Mouse (Mus musculus): Measurements from ENCODE around the gene Lipe.
"Not testable (repeated sequence)": the region's sequence is repeated elsewhere in the genome, so short reads cannot be mapped to it uniquely, and the experiment has no call there.

The Lipe gene

GRCm38 (mm10) chr7:25411861-25412260 is 13.4 kb upstream of the Lipe start:
- no peak for DNase-seq

DNA sequence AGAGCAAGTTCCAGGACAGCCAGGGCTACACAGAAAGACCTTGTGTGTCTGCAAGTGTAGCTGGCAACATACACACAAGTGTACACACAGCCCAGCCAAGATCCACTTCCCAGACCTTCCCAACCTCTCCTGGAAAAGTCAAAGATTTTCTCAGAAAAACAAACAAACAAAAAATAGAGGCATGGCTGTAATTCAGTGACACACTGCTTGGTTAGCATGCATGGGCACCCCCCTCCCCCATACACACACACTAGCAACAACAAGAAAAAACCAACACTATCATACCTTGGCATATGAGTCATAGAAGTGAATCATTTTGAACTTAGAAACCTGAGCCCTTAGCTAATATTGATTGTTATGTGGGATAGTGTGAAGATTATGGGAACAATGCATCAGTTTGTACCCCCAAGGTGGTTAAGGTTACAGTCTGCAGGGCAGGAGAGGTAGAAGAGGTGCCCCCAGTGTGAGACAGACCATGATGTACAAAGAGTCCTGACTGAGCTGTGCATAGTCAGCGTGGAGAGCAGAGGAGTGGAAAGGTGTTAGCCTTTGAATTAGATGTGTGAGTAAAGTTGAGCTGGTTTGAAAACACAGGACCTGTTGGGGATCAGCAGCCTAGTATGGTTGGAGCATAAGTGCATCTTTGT is 12.6 kb upstream of the Lipe start:
- no peak for DNase-seq

DNA sequence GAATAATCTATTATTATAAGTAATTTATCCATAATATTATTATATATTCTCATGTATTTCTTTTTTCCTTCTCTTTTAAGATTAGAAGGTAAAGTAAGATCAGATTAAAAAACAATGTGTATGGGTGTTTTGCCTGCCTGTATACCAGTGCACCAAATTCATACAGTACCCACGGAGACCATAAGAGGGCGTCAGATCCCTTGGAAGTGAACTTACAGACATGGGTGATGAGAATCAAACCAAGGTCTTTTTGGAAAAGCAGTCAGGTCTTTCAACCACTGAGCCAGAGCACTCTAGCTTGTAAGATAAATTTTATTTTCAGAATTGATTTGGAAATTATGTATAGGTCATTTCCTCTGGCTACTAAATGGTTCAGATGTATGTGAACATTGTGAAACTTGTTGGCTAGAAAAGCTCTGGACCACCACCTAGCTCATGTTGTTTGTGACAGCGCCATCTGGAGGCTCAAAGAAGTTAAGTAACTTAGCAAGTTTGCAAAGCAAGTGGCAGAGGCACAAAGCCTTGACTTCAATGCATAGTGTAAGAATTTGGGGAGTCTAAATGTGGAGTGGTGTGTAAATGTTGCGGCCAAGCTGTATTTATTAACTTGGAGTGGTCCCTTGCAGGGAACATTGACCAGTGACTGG is 10.7 kb upstream of the Lipe start:
- peak; percentile 23 for DNase-seq

GRCm38 (mm10) chr7:25406468-25406867 is 8.0 kb upstream of the Lipe start:
- DNase-seq = no peak

GRCm38 (mm10) chr7:25402671-25403101 is 4.2 kb upstream of the Lipe start:
- DNase-seq = peak; percentile 66

DNA sequence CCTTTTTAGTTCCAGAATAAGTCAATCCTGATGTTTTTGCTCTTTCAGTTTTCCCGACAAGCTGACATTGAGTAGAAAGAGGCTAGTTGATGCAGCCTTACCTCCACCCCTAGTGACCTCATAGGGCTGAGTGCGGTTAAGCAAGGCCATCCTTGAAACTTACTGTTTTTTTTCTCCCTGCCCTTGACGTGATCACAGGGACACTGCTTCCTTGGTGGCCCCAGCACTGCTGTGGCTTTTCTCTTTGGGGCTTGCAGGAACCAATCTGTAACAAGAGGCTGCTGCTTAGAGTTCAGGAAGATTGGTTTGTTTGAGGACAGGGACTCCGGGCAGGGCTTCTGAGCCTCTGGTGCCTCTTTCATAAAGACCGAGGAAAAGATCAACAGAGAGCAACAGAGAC is 3.5 kb upstream of the Lipe start:
- no peak for DNase-seq

- DNase-seq = no peak
Measured at GRCm38 (mm10) chr7:25401551-25401950, 3.0 kb upstream of the Lipe start.

DNA sequence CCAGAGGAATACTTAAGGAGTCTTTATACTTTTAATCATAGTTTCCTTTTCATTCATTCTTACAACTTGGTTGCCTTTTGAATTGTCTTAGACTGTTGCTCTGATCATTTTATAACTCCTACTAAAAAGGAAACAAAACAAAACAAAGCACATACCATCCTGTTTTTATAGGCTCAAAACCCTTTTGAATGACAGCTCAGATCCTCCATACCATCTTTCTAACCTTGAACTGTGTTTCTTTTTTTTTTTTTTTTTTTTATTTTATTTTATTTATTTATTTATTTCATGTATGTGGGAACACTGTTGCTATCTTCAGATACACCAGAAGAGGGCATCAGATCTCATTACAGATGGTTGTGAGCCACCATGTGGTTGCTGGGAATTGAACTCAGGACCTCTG is 518 bp upstream of the Lipe start:
- not testable (repeated sequence) for DNase-seq

GRCm38 (mm10) chr7:25396621-25397020 is 1.9 kb downstream of the Lipe start:
- no peak for DNase-seq

DNA sequence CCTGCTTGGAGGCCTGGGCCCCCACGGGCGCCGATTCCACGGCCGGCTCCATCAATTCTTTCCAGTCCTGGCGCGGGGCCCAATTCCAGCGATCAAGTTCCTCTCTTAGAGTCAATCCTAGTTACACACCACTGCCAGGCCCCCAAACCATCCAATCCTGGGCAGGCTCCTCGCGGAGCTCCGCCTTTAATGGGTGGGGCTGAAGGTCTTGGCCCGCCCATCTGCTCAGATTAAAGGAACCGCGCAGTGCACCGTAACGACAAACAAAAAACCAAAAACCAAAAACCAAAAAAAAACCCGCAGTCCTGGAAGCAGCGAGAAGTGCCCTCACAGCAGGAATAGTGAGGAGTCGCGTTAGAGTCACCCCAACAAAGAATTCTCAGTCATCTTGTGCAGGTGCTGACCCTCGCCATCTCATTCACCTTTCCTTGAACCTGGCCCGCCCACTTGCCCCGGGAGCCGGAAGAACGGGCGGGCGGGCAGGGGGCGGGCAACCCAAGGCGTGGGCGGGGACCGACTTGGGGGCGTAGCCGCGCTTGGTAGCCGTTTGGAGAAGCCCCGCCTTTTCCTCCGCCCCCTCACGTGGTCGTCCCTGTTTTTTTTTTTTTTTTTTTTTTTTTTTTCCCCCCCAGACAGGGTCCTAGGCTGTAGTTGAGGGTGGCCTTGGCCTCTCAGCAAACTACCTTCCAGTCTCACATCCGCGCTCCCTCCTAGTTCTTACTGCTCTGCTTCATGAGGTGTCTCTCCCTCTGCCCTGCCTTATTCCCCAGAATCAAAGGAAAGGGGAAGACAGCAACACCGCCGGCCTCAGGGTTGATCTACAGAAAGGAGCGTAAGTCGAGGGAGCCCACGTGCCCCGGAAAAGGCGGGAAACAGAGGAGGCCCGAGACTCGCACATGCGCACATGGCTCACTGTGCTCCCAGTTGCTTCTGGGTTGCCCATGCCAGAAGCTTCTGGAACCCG is 2.7 kb downstream of the Lipe start:
- DNase-seq = peak; percentile 93

- DNase-seq = peak; percentile 17
Measured at GRCm38 (mm10) chr7:25395186-25395557, 3.3 kb downstream of the Lipe start.

DNA sequence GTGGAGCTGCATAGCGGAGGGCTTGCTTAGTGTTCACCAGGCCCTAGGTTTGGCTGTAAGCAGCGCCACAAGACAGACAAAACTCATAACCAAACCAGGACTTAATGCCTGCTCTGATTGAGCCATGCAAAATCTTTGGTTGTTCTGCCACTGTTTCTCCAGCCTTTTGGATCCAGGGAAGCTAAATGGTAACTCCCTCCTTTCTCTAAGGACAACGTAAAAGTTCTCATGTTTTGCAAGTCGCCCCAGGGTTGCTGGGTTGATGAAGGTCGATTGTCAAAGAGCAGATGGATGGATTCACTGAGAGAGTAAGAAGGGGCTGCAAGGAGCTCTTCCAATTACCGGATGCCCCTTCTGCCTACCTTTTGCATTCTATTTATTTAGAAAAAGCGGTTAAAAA is 3.8 kb downstream of the Lipe start:
- no peak for DNase-seq

DNA sequence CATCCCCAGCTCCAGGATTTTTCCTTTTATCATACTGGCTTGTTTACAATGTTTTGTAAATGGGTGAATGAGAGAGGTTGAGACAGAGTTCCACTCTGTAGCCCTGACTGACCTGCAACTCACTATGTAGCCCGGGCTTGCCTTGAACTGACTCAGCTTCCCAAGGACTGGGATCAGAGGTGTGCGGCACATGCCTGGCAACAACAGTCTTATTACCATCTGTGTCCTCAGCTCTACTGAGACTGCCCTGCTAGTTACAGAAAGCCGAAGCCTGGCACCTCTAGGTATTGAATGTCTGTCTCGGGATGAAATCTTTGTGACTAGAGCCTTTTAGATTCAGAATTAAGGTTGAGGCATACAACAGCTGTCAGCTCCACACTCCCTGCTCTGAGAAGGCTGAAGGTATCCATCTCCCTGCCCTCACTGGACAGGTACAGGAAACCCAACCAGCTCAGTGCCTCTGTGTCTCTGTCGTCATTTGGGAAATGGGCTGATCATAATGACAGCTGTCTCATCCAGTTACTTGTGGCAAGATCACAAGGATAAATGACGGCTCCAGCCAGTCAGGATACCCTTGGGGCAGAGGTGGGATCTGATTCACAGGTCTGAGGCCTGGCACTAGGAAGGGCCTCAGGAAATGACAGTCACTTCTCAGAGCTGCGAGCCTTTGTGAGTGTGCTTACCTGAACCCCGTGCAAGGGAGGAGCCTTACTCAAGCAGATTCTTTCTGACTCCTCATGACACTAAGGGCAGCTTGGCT is 4.9 kb downstream of the Lipe start:
- no peak for DNase-seq

- no peak for DNase-seq
Measured at GRCm38 (mm10) chr7:25392851-25393250, 5.7 kb downstream of the Lipe start.

GRCm38 (mm10) chr7:25391856-25392453 is 6.6 kb downstream of the Lipe start:
- no peak for DNase-seq

- DNase-seq = no peak
Measured at GRCm38 (mm10) chr7:25390986-25391385, 7.5 kb downstream of the Lipe start.

DNA sequence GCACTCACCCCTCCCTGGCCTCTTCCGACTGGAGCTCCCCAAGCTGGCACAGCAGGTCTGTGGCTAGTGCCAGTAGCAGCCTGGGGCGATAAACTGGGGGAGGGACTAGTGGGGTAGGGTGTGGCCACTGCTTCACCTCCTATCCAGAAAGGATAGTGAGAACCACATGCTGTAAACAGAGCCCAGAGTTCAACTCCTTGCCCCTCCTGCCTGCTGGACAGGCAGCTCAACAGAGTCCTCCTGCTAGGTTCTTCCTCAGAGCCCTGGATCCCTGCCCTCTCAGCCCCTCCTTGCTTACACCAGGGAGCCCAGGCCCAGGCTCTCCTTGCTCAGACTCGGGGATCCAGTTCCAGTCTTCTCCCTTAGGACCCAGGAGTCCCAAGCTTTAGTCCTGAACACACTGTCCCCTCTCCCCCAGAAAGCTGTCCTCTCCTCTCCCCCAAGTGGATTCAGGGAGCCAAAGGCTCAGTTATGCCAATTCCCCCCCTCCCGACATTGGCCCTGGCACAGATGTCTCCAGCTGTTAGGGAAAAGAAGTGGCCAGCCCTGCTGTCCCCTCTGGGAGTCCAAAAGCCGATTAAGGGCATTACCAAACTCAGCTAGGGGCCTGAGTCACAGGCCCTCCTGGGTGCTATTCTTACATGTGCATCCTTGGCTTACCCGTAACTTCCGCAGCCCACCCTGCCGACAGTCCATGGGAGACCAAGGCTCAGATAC is 8.3 kb downstream of the Lipe start:
- DNase-seq = peak; percentile 84

- DNase-seq = no peak
Measured at GRCm38 (mm10) chr7:25388916-25389315, 9.6 kb downstream of the Lipe start.

GRCm38 (mm10) chr7:25387811-25388440 is 10.6 kb downstream of the Lipe start:
- no peak for DNase-seq

GRCm38 (mm10) chr7:25385850-25386555 is 12.5 kb downstream of the Lipe start:
- DNase-seq = peak; percentile 64

DNA sequence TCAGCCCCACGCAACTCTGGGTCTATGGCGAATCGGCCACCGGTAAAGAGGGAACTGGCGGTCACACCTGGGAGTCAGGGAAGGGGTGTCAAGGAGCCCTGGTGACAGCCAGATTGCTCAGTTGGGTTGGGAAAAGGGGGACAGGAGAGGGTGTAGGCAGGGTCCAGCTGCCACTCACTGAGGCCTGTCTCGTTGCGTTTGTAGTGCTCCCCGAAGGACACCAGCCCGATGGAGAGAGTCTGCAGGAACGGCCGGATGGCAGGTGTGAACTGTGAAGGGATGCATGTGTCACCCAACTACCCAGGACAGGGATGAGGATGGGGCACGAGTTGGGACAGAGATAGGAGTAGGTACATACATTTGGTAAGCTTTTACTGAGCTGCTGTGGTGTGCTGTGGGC is 13.3 kb downstream of the Lipe start:
- no peak for DNase-seq
